Mouse (Mus musculus) lung, embryonic 14.5 days (tissue): Measurements from ENCODE around the gene Il1a. TPM values are rescaled to one million over a fixed set of nuclear protein-coding genes. Genes with fewer than 3 reads are reported as not detected.

Experiments
- ATAC-seq: fragments of 200-750 bp; cut with Nextera tagmentation; 2 replicates; pipeline ENCODE4 v1.8.0; 2017; ENCODE audit warnings: mild to moderate bottlenecking, moderate TSS enrichment, moderate library complexity; ENCODE audit not compliant: insufficient read depth
- DNase-seq: peaks from one replicate; pipeline ENCODE4 v3.0.0-alpha.2; 2015
- H3K27ac ChIP-seq: fragments of 300-500 bp; sonication (generic); 2 replicates; pipeline ENCODE4 v1.5.1; 2014; ENCODE audit warnings: low read depth, mild to moderate bottlenecking, moderate library complexity
- H3K27me3 ChIP-seq: fragments of 300-500 bp; sonication (generic); 2 replicates; pipeline ENCODE4 v1.6.1; 2014; ENCODE audit warnings: low read length, control low read depth; ENCODE audit not compliant: insufficient read depth
- H3K36me3 ChIP-seq: fragments of 300-500 bp; sonication (generic); 2 replicates; pipeline ENCODE4 v1.6.1; 2014; ENCODE audit warnings: control low read depth; ENCODE audit not compliant: insufficient read depth
- H3K4me1 ChIP-seq: fragments of 300-500 bp; sonication (generic); 2 replicates; pipeline ENCODE4 v1.6.1; 2014; ENCODE audit warnings: antibody characterized with exemption, control low read depth; ENCODE audit not compliant: insufficient read depth
- H3K4me2 ChIP-seq: fragments of 300-500 bp; sonication (generic); 2 replicates; pipeline ENCODE4 v1.6.1; 2014; ENCODE audit warnings: mild to moderate bottlenecking
- H3K4me3 ChIP-seq: fragments of 300-500 bp; sonication (generic); 2 replicates; pipeline ENCODE4 v1.5.1; 2014; ENCODE audit warnings: low read depth, low read length
- H3K9ac ChIP-seq: fragments of 300-500 bp; sonication (generic); 2 replicates; pipeline ENCODE4 v1.6.1; 2014
- H3K9me3 ChIP-seq: fragments of 300-500 bp; sonication (generic); 2 replicates; pipeline ENCODE4 v1.6.1; 2016; ENCODE audit warnings: low read depth, low read length, control low read depth
- CTCF ChIP-seq: IDR thresholded peaks from 2 replicates; pipeline ENCODE4 v1.5.1; 2016; ENCODE audit warnings: antibody characterized with exemption, low read depth
- WGBS: fragments of 180-500 bp; shearing (Covaris S2); extraction: QIAGEN DNeasy Blood & Tissue Kit; methylation state at CpG from one replicate; pipeline ENCODE4 v1.1.7; 2014; 5-methylcytosine and 5-hydroxymethylcytosine counted together
- polyA plus RNA-seq: library from polyadenylated mRNA; unstranded; fragments of >200 nt; fragmentation: Nextera tagmentation; extraction: Ambion mirVana; gene quantifications from 2 replicates; pipeline ENCODE4 v1.2.1, GENCODE M21; 2014

Il1a gene
- polyA plus RNA-seq, 1 experiment from 2014 or later, result not detected

DNA sequence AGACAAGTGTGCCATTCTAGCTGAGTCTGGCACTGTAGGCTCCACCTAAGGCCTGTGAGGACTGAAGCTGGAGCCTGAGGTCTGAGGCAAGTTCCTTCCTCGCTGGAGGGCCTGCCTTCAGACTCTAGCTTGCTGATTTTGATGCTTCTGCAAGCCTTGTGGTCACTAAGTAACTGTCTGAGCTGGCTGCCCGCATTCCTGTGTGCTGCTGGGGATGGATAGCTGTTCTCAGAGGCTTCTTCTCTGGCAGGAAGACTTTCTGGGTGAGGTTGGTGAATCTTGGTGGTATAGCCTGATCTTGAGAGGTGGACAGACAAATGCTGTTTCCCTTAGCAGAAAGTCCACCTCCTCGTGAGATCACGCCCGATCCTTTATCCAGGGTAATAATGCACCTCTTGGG, 42.0 kb downstream of the Il1a start:
- Histone ChIP-seq H3K27me3 (no peaks in the 10 kb centered on the region), H3K4me3 (no peak overlapping the region), H3K4me2 (no peak overlapping the region), H3K4me1 (no peaks in the 10 kb centered on the region), H3K9ac (no peak overlapping the region), H3K9me3 (no peaks in the 10 kb centered on the region), H3K36me3 (peaks cover 61% of the 10 kb centered on the region), H3K27ac (no peak overlapping the region)
- TF ChIP-seq CTCF, result no peak
- 94% methylated on average over 5 of the region's 5 CpGs for whole genome bisulfite sequencing
- DNase-seq (no peak), ATAC-seq (no peak)

DNA sequence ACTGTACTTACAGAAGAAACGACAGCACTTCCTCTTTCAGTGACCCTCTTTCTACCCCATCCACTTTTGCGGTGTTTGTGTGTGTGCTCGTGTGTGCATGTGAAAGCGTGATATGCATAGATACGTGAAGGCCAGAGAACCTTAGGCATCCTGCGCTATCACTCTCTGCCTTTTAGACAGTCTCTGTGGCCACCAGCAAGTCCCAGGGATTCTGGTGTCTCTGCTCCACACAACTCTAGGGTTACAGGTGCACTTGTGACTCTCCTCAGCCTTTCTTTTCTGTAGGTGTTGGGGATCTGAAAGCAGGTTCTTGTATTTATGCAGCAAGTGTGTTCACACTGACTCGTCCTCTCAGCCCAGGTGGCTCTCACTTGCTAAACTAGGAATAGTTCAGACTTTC, 44.5 kb downstream of the Il1a start:
- Histone ChIP-seq H3K4me3 (no peak overlapping the region), H3K9ac (no peak overlapping the region), H3K9me3 (no peaks in the 10 kb centered on the region), H3K4me1 (no peaks in the 10 kb centered on the region), H3K36me3 (peaks cover 41% of the 10 kb centered on the region), H3K4me2 (no peak overlapping the region), H3K27me3 (no peaks in the 10 kb centered on the region), H3K27ac (no peak overlapping the region)
- no peak for DNase-seq
- WGBS, result 91% methylated on average over 7 of the region's 7 CpGs
- TF ChIP-seq CTCF, result no peak
- no peak for ATAC-seq

DNA sequence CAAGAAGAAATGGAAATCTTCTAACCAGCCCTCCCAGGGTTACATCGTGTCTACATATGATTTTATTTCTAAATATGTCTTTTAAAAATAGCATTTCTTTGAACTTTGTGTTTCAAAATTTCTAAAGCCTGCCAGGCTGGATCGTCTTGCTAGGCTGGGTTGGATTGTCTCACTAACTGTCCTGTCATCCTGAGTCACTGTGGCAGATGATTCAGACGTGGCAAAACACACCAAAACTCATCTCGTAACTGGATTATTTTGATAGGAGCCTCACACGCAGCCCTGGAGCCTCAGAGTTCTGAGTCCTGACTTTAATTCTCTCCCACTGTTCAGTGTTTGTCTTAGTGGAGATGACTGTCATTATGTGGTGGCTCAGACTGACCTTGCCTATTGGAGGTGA, 46.7 kb downstream of the Il1a start:
- ATAC-seq, result no peak
- no peaks in the 10 kb centered on the region for H3K4me1 ChIP-seq
- no peaks in the 10 kb centered on the region for H3K9me3 ChIP-seq
- DNase-seq, result no peak
- WGBS, result 61% methylated on average over 5 of the region's 5 CpGs
- no peak for TF ChIP-seq CTCF
- no peak overlapping the region for H3K9ac ChIP-seq
- peaks cover 18% of the 10 kb centered on the region for H3K36me3 ChIP-seq
- no peak overlapping the region for H3K4me2 ChIP-seq
- H3K27ac ChIP-seq, result no peak overlapping the region
- H3K4me3 ChIP-seq, result no peak overlapping the region
- H3K27me3 ChIP-seq, result no peaks in the 10 kb centered on the region

DNA sequence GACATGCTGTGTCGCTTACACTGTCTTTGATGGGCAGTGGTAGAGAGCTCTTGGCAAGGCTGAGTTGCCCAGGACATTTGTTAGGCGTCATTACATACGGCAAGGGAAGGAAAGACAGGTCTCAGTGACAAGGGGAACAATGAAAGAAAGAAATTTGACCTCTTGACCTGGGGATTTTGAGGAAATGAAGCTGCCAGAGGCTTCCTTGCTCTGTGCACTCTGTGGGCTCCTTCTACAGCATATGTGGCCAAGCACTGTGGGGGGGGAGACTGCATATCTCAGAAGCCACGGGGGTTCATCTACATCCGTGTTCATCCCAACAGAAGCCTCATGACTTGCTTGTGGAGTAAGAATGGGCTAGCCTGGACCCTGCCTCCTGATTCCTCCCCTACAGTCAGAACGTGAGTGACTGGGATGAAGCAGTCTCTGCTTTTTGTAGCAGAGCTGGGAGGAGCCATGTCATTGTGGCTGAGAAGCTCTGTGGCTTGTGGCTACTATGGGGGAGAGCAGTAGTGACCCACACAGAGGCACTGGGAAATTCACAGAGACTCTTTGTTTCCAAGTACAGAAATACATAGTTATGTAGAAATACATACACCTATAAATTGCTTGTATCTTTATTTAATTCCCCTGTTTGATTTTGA, 48.5 kb downstream of the Il1a start:
- Histone ChIP-seq H3K4me1 (no peaks in the 10 kb centered on the region), H3K4me2 (no peak overlapping the region), H3K9me3 (no peaks in the 10 kb centered on the region), H3K27me3 (no peaks in the 10 kb centered on the region), H3K4me3 (no peak overlapping the region), H3K9ac (no peak overlapping the region), H3K36me3 (peaks cover under 1% of the 10 kb centered on the region; the same call in 1 of the 2 replicates), H3K27ac (no peak overlapping the region)
- ATAC-seq, result no peak
- TF ChIP-seq CTCF, result no peak
- no peak for DNase-seq
- 48% methylated on average over 6 of the region's 6 CpGs for WGBS

DNA sequence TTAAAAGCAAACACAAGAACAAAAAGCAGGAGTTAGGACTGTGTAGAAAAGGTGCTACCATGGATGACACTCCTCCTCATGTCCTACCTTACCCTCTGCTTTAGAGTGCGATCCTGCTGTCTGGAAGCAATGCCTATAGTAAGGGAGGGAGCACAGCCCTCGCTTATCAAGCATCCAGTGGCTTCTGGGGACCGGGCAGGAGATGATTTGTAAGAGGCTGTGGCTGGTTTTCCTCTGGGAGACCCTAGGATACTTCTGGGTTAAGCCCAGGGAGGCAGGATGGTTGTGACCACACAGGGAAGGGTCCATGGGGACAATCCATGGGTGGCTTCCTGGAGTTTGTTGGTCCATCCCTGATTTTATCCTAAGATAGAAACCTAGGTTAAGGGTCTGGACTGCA, 49.1 kb downstream of the Il1a start:
- Histone ChIP-seq H3K9ac (no peak overlapping the region), H3K9me3 (no peaks in the 10 kb centered on the region), H3K27me3 (no peaks in the 10 kb centered on the region), H3K4me2 (no peak overlapping the region), H3K27ac (no peak overlapping the region), H3K4me1 (no peaks in the 10 kb centered on the region), H3K4me3 (no peak overlapping the region), H3K36me3 (no peaks in the 10 kb centered on the region)
- ATAC-seq (no peak), DNase-seq (no peak)
- WGBS, result 57% methylated on average over 3 of the region's 3 CpGs
- no peak for TF ChIP-seq CTCF

DNA sequence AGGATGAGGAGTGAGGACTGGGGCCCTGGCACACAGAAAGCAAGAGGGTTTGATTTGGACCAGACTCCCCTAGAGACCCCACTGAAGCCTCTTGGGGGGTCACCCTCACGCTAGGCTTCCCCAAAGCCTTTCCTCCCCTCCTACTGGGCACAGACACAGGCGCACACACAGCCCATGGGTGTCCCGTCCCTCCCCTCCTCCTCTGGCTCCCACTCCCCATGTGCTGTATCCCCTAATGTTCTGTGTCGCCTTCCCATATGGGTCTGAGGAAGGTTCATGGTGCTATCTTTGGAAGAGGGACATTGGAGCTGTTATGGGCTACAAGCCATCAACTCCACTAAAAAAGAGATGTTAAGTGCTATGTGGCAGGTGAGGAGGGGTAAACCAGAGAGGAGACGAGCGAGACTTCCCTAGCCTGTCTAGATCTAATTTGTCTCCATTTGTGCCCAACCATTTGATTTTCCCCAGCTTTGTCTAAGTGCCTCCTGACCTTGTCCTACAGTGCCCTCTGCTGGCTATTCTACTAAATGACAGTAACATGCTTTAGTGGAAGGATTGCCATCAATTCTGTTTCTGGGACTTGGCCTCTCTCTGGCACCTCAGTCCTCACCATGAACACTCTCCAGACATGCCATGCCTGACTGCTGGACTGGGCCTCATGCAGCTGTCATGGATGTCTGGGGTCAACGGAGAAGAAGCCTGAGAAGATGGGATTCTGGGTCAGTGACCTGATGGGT, 51.1 kb downstream of the Il1a start:
- Histone ChIP-seq H3K4me3 (no peak overlapping the region), H3K4me2 (no peak overlapping the region), H3K4me1 (no peaks in the 10 kb centered on the region), H3K9me3 (no peaks in the 10 kb centered on the region), H3K9ac (no peak overlapping the region), H3K36me3 (no peaks in the 10 kb centered on the region), H3K27me3 (no peaks in the 10 kb centered on the region), H3K27ac (no peak overlapping the region)
- 35% methylated on average over 7 of the region's 7 CpGs for WGBS
- ATAC-seq (peak; percentile 68; the same call in 1 of the 2 replicates), DNase-seq (peak; percentile 93)
- peak; percentile 94 for TF ChIP-seq CTCF

DNA sequence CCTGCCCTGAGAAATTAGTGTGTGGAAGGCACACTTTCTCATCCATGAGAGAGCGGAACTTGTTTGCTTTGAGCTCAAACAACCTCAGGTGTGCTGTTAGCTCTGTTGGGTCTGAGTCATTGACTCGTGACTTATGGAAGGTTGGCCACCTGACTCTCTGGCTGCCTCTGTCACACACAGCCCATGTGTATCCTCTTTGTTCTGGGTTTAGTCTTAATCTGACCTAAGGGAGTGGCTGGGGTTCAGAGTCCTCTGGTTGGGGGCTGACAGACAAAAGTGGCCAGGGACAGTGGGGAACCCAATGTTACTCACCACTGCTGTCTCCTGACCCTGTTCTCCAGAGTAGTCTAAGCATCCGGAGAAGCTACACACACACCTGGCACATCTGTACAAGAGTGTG, 51.7 kb downstream of the Il1a start:
- no peak overlapping the region for H3K27ac ChIP-seq
- ATAC-seq, result no peak
- no peaks in the 10 kb centered on the region for H3K4me1 ChIP-seq
- H3K27me3 ChIP-seq, result no peaks in the 10 kb centered on the region
- no peaks in the 10 kb centered on the region for H3K9me3 ChIP-seq
- no peak for DNase-seq
- no peaks in the 10 kb centered on the region for H3K36me3 ChIP-seq
- no peak for TF ChIP-seq CTCF
- no peak overlapping the region for H3K4me2 ChIP-seq
- 75% methylated on average over 3 of the region's 3 CpGs for WGBS
- H3K9ac ChIP-seq, result no peak overlapping the region
- no peak overlapping the region for H3K4me3 ChIP-seq
